Mouse (Mus musculus) embryo, embryonic 9.5 days (tissue): ENCODE results near the gene Mical3.

Source experiments
- DNase-seq: peaks from one replicate; pipeline ENCODE4 v3.0.0-alpha.2; 2017; ENCODE audit errors: extremely low spot score

Gene Mical3

GRCm38 (mm10) chr6:120960338-120961030, 170.3 kb downstream of the Mical3 start:
- no peak for DNase-seq

- DNase-seq, result no peak
Measured at GRCm38 (mm10) chr6:120957331-120957730, 173.5 kb downstream of the Mical3 start.

GRCm38 (mm10) chr6:120956259-120957161, 174.3 kb downstream of the Mical3 start:
- no peak for DNase-seq

- no peak for DNase-seq
Measured at GRCm38 (mm10) chr6:120955215-120955614, 175.6 kb downstream of the Mical3 start.

GRCm38 (mm10) chr6:120954241-120954640, 176.6 kb downstream of the Mical3 start:
- no peak for DNase-seq

- DNase-seq, result no peak
Measured at GRCm38 (mm10) chr6:120952475-120952874, 178.3 kb downstream of the Mical3 start.

- DNase-seq, result no peak
Measured at GRCm38 (mm10) chr6:120951311-120951710, 179.5 kb downstream of the Mical3 start.

- no peak for DNase-seq
Measured at GRCm38 (mm10) chr6:120945510-120945909, 185.3 kb downstream of the Mical3 start.

GRCm38 (mm10) chr6:120943964-120944363, 186.8 kb downstream of the Mical3 start:
- no peak for DNase-seq

GRCm38 (mm10) chr6:120943551-120943950, 187.2 kb downstream of the Mical3 start:
- DNase-seq, result no peak

- DNase-seq, result no peak
Measured at GRCm38 (mm10) chr6:120943079-120943478, 187.7 kb downstream of the Mical3 start.

- no peak for DNase-seq
Measured at GRCm38 (mm10) chr6:120941575-120941974, 189.2 kb downstream of the Mical3 start.

- DNase-seq, result no peak
Measured at GRCm38 (mm10) chr6:120941084-120941481, 189.7 kb downstream of the Mical3 start.

GRCm38 (mm10) chr6:120940446-120941083, 190.2 kb downstream of the Mical3 start:
- no peak for DNase-seq

- DNase-seq, result no peak
Measured at GRCm38 (mm10) chr6:120939783-120940182, 191.0 kb downstream of the Mical3 start.

- DNase-seq, result no peak
Measured at GRCm38 (mm10) chr6:120938763-120939450, 191.9 kb downstream of the Mical3 start.

GRCm38 (mm10) chr6:120937999-120938608, 192.7 kb downstream of the Mical3 start:
- no peak for DNase-seq

GRCm38 (mm10) chr6:120937104-120937617, 193.6 kb downstream of the Mical3 start:
- DNase-seq, result no peak

- DNase-seq, result no peak
Measured at GRCm38 (mm10) chr6:120934176-120934575, 196.6 kb downstream of the Mical3 start.

GRCm38 (mm10) chr6:120933670-120934069, 197.1 kb downstream of the Mical3 start:
- DNase-seq, result no peak

- DNase-seq, result no peak
Measured at GRCm38 (mm10) chr6:120932597-120932996, 198.2 kb downstream of the Mical3 start.
